Mouse (Mus musculus) MEL (cell line): ENCODE data around the gene Psme3.

ENCODE experiments used
- CTCF ChIP-seq, 3 experiments: IDR thresholded peaks in 2 of 3; conservative IDR thresholded peaks in 1 of 3; 2 replicates each; pipeline ENCODE4 v1.5.1; 2011 to 2012; ENCODE audit warnings: low read length in 3 of 3, low read depth in 2 of 3, mild to moderate bottlenecking in 2 of 3, improper control_type of control experiment in 1 of 3, inconsistent platforms in 1 of 3, mixed read lengths in 1 of 3, moderate library complexity in 1 of 3; ENCODE audit not compliant: control insufficient read depth in 1 of 3, insufficient read depth in 1 of 3, poor library complexity in 1 of 3, severe bottlenecking in 1 of 3
- JUND ChIP-seq: IDR thresholded peaks from 2 replicates; pipeline ENCODE4 v1.6.1; 2011; ENCODE audit warnings: low read depth, mild to moderate bottlenecking, improper control_type of control experiment, low read length
- POLR2A ChIP-seq, 2 experiments: IDR thresholded peaks; 2 replicates each; pipeline ENCODE4 v1.6.1; 2011 to 2012; ENCODE audit warnings: low read length in 2 of 2, mild to moderate bottlenecking in 2 of 2, control low read depth in 1 of 2, improper control_type of control experiment in 1 of 2, low read depth in 1 of 2, moderate library complexity in 1 of 2; ENCODE audit not compliant: control insufficient read depth in 1 of 2, insufficient read depth in 1 of 2, poor library complexity in 1 of 2
- SMC3 ChIP-seq: IDR thresholded peaks from 2 replicates; pipeline ENCODE4 v1.6.1; 2011; ENCODE audit warnings: low read depth, low read length, improper control_type of control experiment

- TF ChIP-seq POLR2A (IDR thresholded peaks at IDR 0.05; ENCODE audit: control insufficient read depth in 1 of 2, insufficient read depth in 1 of 2, low read depth in 1 of 2, low read length in 2 of 2, poor library complexity in 1 of 2) (no peak), CTCF (IDR thresholded peaks at IDR 0.05 in 2 of 3, conservative IDR thresholded peaks at IDR 0.05 in 1 of 3; ENCODE audit: control insufficient read depth in 1 of 3, insufficient read depth in 1 of 3, low read depth in 2 of 3, low read length in 3 of 3, poor library complexity in 1 of 3, severe bottlenecking in 1 of 3) (no peak), JUND (no peak), SMC3 (no peak)
These were observed 35.2 kb downstream of the Psme3 start for GRCm38 (mm10) chr11:101351100-101351720.
